Mouse (Mus musculus) layer of hippocampus, adult 11-12 months (tissue): Measurements from ENCODE around the gene Serinc2.

ENCODE experiments used
- DNase-seq: peaks from one replicate; pipeline ENCODE4 v3.0.0; 2022; ENCODE audit warnings: low spot score

The Serinc2 gene

DNA sequence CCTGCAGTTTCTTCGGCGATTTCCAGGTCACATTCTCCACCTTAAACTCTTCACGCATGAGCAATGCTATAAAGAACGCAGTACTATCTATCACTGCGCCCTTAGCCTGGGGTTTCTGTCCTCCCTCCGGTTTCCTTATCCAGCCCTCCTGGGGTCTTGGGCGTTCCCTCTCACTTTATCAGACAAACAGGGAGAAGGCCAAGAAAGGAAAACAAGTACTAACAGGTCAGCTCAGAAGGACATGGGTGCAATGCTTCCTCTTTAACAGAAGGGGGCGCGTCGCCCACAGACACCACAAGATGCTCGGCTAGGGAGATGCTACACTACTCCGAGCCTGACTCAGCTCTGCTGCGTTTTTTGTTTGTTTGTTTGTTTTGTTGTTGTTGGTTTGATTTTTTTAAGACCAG is 18.1 kb upstream of the Serinc2 start:
- no peak for DNase-seq

DNA sequence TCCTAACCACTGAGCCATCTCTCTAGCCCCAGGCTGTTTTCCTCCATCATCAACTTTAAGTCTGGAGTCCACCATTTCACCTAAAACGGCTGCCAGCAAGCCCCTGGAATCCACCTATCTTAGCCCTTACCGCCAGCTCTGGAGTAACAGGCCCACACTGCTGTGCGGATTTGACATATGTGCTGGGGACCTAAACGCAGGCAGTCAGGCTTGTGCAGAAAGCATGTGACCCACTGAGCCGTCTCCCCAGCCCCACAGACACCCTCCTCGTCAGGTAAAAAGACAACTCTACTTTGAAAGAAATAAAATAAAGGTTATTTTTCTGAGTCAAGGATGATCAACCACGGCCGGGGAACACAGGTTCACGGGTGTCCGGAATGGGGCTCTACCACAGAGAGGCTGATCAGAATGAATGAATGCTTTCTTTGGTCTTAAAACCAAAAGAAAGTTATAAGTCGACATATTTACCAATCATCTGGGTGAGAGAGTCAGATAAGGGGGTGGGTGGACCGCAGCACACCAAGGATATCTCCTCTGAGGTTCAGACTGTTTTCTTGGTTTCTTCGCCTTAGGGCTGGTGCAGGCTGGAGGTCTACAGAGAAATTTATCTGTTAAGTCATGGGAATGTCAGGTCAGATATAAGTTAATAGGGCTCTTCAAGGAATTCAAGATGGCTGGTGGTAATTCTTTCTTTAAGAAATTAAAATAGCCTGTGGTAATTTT is 17.4 kb upstream of the Serinc2 start:
- no peak for DNase-seq

DNA sequence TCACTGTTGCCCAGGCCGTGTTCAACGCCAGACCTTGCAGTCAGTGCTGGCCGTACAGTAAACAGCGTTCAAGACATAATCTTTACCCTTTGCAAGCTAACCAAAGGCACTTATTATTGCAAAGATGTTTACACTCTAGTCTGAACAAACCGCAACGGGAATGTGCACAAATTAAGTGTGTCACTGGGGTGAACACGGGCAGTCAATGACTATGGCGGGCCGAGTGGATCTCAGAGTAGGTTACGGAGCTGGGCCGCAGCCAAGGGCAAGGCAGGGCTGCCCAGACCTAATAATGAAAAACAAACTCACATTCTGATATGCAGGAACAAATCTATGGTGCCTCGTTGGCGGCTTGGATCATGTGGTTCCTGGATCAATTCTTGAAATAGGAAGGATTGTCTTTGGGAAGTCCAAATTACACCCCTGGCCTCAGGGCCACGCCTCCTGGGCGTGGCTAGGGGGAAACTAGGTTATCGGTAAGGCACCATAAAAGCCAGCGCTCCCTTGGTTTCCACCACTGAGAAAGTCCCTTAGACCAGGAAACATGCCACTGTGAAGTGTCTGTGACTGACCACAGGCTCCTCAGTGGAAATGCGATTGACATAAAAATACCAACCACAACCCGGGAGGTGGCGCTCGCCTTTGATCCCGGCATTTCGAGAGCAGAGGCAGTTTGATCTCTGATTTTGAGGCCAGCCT is 16.2 kb upstream of the Serinc2 start:
- DNase-seq, result no peak

DNA sequence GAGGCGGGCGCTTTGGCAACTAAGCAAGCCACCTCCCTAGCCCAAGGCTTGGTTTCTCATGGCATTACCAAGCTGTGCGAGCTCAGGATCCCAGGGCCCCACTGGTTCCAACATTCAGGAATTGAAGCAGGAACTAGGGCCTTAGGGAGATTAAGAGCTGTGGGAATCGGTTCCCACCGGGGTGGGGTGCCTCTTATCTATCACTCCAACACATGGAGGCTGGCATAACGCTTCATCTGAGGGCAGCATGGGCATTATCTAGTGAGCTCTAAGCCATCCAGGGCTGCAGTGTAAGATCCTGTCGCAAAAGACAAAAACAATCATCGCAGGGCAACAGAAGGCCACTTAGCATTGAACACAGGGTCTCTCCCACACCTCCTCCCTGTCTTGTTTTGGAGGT is 15.5 kb upstream of the Serinc2 start:
- no peak for DNase-seq

DNA sequence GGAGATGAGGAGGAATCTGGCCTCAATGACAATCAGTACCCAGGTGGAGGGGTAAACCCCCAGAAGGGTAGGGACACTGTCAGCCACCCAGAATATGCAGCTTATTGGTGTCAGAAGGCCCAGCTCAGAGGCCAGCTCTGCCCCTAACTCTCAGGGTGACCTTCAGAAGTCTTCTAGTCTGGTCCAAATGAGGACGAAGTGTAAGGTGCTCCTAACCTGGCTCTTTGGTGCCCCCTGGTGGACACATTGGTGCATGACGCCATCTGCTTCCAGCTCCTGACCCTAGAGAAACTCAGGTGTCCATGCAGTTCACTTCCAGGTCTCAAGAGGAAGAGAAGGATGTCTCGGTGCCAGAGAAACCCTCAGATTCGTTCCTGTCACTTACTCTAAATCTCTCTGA is 13.3 kb upstream of the Serinc2 start:
- DNase-seq, result peak; percentile 70

DNA sequence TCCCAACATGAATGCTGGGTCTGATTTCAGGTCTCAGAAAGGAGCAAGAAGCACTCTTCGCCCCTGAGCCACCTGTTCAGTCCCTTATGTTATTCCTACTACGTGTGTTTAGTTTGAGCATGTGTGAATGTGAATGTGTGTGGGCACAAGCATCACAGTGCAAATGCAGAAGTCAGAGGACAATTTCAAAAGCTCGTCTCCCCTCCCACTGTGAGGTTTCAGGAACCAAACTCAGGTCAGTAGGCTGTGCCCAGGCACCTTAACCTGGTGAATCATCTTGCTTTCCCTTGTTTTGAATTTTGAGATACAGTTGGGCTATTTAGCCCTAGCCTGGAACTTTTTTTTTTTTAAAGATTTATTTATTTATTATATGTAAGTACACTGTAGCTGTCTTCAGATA is 10.8 kb upstream of the Serinc2 start:
- DNase-seq, result no peak

DNA sequence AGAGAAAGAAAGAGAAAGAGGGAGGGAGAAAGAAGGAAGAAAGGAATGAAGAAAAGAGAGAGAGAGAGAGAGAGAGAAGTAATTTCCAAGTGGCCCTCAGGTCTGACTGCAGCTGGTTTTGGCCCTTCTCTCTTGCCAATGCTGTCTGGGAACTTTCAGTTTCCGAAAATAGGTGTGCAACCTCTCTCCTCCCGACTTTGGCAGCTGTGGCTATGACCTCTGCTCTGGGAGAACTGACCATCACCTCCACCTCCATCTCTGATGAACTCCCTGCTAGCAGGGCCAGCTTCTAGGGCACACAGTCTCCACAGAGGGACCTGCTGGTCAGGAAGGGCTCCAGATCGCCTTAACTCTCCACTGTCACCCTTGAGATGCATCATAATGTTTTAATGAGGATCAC is 7.5 kb upstream of the Serinc2 start:
- no peak for DNase-seq

DNA sequence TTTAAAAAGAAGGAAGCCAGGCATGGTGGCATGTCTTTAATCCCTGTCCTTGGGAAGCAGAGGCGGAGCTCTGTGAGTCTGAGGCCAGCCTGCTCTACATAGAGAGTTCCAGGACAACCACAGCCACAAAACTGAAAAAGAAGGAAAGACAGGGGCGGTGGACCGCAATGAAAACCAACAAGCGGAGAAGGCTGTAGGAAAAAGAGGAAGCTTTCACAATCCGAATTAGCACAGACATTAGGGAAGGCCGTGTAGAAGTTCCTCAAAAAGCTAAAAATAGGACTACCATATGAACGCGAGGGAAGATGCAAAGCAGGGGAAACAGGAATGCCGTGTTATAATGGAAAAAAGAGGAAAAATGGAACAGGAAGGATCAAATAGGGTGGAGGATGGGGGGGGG is 4.8 kb upstream of the Serinc2 start:
- no peak for DNase-seq

DNA sequence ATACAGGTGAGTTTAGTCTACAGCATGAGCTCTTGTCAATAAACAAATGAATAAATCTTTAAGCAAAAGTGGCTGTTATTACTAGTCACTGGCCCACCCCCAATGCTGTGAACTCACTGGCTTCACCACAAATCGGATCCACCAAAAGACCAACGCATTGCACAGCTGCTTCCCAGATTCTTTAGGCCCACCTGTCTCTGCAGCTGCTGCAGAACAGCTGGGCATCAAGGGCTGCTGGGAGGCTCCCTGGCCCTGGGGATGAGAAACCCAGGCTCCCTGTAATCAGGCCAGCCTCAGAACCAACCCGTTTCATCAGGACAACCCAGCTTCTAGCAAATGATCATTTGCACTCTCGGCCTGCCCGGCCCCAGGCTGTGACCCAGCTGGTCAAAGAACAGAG is 3.9 kb upstream of the Serinc2 start:
- DNase-seq, result no peak

DNA sequence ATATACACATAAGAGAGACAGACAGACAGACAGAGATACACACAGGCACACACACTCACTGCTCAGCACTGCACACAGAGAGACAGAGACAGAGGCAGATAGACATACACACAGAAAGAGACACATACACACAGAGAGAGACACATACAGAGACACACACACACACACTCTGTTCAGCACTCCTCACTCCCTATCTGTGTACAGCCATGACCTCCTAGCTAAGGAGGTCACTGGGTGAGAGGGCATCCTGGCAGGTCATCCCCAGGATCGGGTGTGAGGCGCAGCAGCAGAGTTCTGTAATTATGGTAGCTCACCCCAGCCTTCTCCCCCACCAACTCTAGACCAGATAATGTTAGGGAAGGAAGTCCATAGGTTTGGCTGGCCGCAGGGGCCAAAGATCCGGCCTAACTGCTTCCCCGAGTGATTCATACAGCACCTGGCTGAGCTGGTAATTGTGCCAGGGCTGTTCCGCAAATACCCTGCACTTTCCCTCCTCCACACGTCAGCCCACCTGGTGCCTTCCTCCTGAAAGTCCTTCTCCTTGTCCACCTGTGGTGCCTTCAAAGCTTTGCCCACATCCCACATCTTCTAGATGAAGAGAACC is 2.3 kb downstream of the Serinc2 start:
- no peak for DNase-seq

DNA sequence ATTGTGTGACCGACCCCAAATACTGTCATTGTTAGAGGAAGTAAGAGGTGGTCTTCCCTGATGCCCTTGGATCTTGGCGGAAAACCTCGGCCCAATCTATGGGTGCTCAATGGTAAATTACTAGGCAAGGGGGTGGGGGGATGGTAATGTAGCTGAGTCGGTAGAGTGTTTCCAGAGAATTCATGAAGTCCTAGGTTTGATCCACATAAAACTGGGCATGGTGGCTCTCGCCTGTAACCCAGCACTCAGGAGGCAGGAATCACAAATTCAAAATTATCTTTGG is 3.2 kb downstream of the Serinc2 start:
- DNase-seq, result no peak

DNA sequence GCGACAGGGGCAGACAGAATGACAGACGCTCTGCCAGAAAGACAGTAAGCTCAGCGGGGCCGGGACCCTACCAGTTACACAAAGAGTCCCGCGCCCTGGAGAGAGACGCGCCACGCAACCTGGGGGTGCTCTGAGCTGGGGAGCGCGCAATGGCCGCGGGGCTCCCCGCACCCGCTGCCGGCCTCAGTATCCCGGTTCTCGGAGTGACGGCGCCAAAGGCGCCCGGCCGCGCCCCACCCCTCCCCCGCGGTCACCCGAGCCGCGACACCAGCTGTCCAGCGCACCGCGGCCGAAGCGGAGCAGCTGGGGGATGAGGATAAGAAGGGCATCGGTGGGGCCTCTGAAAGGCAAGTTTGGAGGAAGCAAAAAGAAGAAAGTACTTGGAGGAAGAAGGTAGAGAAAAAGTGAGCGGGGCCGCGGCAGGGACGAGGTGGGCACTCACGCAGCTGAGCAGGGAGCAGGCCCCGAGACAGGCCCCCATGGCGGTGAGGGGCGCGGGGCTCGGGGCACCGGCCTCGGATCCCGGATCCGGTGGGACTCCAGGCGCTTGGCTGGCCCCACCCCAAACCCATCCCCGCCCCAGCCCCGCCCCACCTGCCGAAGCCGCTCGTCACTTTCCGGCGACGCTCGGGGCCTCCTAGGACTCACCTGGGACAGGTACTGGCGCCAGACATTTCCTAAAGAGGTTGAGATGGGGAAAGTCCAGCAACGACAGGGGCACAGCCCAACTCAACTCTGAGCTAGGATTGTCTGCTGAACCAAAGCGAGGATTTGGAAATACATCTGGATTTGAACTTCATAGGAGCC is 3.8 kb downstream of the Serinc2 start:
- no peak for DNase-seq

DNA sequence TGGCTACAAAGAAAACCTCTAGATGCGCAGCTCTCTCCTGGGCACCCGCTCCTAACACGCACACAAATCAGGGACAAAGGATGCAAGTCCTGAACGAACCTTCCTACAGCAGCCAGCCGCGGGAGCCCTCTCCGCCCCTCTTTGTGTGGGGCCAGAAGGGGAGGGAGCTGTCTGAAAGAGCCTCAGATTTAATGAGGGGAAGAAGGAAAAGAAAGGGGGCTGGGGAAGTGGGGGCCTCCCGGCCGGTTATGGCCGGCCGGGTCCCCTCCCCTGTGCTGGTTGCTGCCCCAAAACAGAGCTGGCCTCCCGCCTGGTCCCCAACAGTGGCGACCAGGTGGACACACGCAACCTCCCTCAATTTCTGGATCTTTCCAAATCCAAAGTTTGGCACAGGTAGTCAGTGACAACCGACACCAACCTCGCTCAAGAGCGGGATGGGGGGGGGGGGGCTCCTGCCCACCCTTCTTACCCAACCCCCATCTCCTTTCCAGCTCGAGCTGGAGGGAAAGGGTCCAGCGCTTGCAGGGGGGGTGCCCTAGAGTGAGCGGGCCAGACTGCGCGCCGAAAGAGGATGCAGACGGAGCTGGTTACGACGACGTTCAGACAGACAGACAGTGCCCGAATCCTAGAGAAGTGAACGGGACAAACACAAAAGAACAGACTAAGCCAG is 4.5 kb downstream of the Serinc2 start:
- no peak for DNase-seq

DNA sequence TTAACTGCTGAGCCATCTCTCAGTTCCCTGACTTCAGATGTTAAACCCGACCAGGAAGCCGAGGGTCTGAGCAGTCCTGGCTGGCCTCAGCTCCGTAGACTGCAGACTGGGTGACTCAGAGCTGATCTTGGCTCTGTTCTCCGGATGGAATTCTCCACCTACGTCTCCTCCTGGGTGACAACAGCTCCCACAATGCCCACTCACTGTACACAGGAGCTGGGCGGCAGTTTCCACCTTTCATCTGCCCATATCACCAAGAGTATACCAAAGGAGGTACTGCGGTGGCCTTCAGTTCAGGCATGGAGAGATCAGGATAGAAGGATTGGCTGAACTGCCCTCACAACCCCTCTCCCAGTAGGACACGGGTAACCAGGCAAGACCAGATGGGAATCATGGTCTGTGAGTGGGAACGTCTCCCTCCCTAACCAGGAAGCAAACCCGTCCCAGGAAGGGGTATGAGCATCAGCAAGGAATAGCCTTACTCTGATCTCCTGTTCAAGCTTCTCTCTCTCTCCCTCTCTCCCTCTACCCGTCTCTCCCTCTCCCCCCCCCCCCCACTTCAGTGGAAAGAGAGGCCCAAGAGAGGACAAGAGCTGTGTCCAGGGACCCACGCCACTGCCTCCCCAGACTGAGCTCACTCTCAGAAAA is 5.2 kb downstream of the Serinc2 start:
- DNase-seq, result peak; percentile 44

DNA sequence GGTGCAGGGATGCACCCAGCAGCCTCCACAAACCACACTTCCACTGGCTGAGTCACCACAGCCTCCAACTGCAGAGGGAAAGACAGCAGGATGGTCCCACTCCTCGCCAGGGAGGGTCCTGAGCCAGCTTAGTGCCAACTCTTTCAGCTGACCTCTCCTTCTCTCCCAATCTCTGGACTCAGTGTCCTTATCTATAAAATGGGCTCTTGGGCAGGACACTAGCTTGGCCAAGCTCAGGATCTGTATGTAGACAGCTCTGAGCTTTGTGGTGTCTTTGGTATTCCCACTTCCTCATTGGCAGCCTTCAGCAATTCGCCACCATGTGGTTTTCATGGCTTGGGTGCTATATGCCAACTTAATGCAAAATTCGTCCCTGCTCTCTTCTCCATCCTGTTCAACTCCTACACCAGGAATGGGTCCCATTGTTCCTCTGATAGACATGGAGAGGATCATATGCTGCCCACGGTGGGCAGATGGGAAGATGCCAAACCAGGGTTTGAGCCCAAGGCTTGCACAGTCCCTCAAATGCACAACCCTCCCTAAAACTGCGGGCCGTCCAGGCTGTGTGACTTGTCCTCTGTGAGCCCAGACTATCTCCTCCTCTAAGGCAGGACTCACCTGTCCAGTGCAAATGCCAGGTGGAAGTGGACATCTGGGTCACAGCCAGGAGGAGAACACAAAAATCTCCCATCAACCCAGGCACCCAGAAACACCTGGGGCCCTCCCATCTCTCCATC is 8.2 kb downstream of the Serinc2 start:
- no peak for DNase-seq

DNA sequence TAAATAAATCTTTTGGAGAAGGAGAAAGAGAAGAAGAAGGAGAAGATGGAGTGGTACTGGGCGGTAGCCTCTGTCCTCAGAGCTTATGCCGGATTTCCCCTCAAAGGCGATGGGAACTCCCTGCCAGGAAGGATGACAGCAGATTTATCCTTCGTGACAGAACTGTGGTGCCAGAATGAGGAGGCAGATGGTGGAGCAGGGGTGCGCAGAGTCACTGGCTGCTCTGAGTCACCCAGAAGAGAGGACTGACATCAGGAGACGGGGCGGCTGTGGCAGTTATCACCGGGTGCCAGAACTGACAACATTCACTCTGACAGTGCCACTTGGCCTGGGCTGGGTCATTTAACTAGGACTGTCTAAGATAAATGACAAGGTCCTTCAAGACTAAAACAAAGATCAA is 8.9 kb downstream of the Serinc2 start:
- DNase-seq, result peak; percentile 86

DNA sequence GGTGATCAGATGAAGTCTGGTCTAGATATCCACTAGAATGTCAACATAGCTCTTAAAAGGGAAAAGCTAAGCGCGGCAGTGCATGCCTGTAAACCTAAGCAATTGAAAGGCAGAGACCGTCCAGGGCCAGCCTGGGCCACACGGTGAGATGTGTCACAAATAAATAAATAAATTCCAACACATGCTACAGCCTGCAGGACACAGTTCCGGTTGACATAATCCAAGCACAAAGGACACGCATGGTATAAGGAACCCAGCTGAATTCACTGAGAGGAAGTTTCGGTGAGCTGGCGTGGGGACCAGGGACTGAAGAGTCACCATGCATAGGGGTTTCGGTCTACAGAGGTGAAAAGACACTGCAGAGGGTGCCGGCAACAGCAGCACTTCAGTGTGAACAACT is 10.3 kb downstream of the Serinc2 start:
- DNase-seq, result no peak

DNA sequence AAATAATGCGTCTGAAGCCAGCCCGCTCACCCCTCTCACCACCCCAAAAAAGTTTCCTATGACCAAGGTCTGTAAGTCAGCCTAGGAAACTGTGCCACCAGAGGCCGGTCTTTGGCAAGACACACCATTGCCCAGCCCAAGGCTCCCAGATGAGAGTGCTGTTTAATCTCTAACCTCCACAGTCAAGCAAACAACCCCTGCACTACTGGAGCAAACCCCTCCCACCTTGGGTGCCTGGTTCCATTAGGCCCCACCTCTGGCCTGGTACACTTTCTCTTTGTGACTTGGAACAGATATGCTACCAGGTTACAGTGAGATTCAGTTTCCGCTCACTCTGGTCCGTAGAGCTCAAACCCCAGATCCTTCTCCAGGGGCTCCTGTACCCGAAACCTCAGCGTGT is 11.9 kb downstream of the Serinc2 start:
- no peak for DNase-seq

DNA sequence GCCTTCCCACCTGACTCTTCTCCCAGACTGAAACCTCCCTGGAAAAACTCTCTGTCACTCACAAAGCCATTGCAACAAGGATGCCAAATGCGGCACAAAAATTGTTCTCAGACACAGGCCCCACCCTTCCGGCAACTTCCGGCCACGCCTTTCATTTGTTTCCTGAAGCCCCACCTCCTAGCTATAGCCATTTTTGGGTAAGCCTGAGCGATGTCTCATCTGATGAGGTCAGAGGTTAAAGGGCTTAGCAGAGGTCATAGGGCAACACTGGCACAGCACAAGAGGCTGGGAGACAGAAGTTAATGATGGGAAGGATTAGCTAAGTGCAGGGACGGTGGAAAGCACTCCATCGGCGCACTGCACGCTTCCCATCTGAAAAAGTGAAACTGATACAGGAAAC is 12.4 kb downstream of the Serinc2 start:
- no peak for DNase-seq

DNA sequence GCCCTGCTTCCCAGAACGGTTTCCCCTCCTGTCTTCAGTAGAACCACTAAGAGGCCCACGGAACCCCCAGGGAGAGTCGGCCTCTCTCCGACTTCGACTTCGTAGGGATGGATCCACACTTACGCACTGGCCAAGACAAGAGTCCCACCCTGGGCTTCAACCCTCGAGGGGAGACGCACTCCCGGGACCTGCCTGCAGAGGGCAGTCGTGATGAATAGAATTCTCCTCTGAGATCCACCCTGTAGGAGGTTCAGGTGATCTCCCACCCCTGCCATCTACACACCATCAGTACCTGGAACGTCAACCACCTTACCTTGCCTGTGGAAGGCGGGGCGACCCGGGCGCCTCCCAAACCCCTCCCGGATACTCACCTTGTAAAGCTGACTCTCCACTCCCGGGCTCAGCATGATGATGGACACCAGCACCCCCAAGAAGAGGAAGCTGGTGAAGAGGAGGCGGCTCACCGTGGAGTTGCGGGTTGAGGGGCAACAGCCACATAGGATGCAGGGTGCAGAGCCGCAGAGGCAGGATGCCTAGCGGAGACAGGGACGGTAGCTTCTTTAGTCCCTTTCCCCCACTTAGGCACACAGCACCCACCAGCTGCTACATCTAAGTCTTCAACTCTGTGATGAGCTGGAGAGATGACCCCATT is 14.2 kb downstream of the Serinc2 start:
- DNase-seq, result peak; percentile 76

DNA sequence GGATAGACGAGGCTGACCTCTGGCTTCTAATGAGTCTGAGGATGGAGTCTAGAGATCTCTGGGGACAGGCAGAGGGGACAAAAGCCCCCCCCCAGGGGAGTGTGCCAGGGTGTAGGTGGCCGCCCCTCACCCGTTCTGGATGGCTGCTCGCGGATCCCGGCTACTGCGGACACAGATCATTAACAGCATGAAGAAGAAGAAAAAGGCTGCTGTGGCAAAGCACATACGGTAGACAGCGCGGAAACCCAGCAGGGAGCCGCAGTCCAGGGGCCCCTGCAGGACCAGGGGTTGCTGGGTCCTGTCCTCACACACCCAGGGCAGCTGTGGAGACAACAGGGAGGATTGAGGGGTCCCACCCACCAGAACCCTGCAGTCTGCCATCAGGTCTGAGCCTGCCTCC is 14.9 kb downstream of the Serinc2 start:
- no peak for DNase-seq
